Mouse (Mus musculus): ENCODE results near the gene Crym. TPM values are rescaled to one million over a fixed set of nuclear protein-coding genes. Genes with fewer than 3 reads are reported as not detected.

Gene Crym
- total and polyA plus RNA-seq, 3 experiments = not detected

DNA sequence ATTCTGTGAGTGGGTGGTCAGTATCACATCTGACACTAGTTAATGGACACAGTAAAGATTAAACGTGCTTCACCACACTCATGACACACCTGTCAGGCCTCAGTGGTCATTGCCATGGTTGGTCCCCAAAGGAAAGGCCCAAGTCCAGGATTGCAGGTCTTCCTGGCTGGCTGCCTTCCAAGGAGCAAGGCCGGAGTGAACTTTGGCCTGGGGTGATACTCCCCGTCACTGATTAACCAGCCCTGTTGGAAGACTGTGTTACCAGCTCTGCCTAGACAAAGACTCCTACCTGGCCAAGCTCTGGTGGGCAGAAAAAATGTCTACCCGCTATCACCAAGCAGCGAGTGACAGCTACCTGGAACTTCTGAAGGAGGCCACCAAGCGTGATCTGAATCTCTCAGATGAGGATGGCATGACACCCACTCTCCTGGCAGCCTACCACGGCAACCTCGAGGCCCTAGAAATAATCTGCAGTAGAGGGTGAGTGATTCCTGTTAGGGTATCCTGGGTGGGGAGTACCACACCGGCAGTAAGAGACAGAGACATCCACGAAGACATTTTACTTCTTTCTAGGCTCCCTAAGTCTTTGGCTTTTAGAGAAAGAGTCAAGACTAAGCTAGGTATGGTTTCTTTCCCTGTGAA is 28.2 kb downstream of the Crym start, which contains the start of gene Anks4b:
Gene Anks4b (plus strand): TSS at position 256 of the 642 bp plus-strand sequence.
- Histone ChIP-seq H3K4me3 (ENCODE audit: control insufficient read depth in 1 of 2, insufficient read depth in 1 of 2, low read depth in 2 of 2, low read length in 2 of 2) (no peak within 1 kb of the TSS), H3K9ac (ENCODE audit: control insufficient read depth, low read depth, low read length, poor library complexity, severe bottlenecking) (no peak within 1 kb of the TSS), H3K27ac (ENCODE audit: control insufficient read depth, low read depth, low read length) (no peak within 1 kb of the TSS)

DNA sequence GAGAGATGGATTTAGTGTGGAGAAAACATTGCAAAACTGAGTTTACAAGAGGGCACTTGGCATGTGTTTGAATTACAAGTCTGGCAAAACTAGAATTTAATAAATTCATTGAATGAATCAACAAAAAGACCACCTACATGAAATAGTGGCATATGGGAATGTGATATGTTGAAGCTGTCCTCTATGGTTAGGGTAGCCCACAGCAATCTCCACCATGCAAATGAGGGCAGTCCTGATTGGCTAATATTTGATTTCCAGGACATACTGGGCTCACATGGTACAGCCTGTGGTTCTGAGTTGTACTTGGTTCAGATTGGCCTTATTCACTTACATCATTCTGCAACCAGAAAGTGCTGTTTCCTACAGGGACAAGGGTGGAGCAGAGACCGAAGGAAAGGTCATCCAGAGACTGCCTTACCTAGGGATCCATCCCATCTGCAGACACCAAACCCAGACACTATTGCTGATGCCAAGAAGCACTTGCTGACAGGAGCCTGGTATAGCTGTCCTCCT is 29.7 kb downstream of the Crym start:
- no peak for TF ChIP-seq MAX (IDR thresholded peaks at IDR 0.05; ENCODE audit: low read length)
- TF ChIP-seq POLR2AphosphoS5 (IDR thresholded peaks at IDR 0.05; ENCODE audit: borderline replicate concordance, low read depth, low read length) = no peak
- no peak for TF ChIP-seq POLR2A (IDR thresholded peaks at IDR 0.05; ENCODE audit: control insufficient read depth in 1 of 2, insufficient read depth in 1 of 2, low read depth in 1 of 2, low read length in 2 of 2, poor library complexity in 1 of 2)
- TF ChIP-seq GABPA (IDR thresholded peaks at IDR 0.05; ENCODE audit: low read depth, low read length) = no peak
- TF ChIP-seq ELF1 (IDR thresholded peaks at IDR 0.05; ENCODE audit: low read depth, low read length) = no peak
- no peak for TF ChIP-seq MYC (IDR thresholded peaks at IDR 0.05; ENCODE audit: low read depth, low read length)
- TF ChIP-seq E2F4 (IDR thresholded peaks at IDR 0.05; ENCODE audit: borderline replicate concordance, low read depth, low read length) = no peak
- TF ChIP-seq SIN3A (IDR thresholded peaks at IDR 0.05; ENCODE audit: low read length) = no peak
- TF ChIP-seq MEF2A (IDR thresholded peaks at IDR 0.05; ENCODE audit: extremely low read depth, insufficient replicate concordance, low read depth, low read length, poor library complexity, severe bottlenecking) = no peak
- no peak for TF ChIP-seq ZKSCAN1 (IDR thresholded peaks at IDR 0.05; ENCODE audit: low read depth, low read length)
- TF ChIP-seq RCOR1 (IDR thresholded peaks at IDR 0.05; ENCODE audit: low read depth, low read length) = no peak
- no peak for TF ChIP-seq GATA1 (IDR thresholded peaks at IDR 0.05; ENCODE audit: low read depth, low read length)
- TF ChIP-seq MAZ (IDR thresholded peaks at IDR 0.05; ENCODE audit: low read depth, low read length) = no peak
- TF ChIP-seq JUND (IDR thresholded peaks at IDR 0.05; ENCODE audit: low read depth, low read length) = no peak
- TF ChIP-seq TAL1 (IDR thresholded peaks at IDR 0.05; ENCODE audit: low read length) = no peak
- TF ChIP-seq MAFK (IDR thresholded peaks at IDR 0.05; ENCODE audit: borderline replicate concordance, low read depth, low read length) = no peak
- no peak for TF ChIP-seq UBTF (IDR thresholded peaks at IDR 0.05; ENCODE audit: borderline replicate concordance, insufficient read depth, low read depth, low read length)
- Histone ChIP-seq H3K9me3 (replicated peaks; ENCODE audit: insufficient read depth, low read length) (no peaks in the 10 kb centered on the region), H3K36me3 (ENCODE audit: control insufficient read depth in 1 of 2, insufficient read depth in 2 of 2, low read length in 2 of 2) (no peaks in the 10 kb centered on the region), H3K27me3 (ENCODE audit: control insufficient read depth in 1 of 2, insufficient read depth in 2 of 2, low read length in 2 of 2) (no peaks in the 10 kb centered on the region), H3K79me2 (ENCODE audit: control insufficient read depth, insufficient read depth, low read length, poor library complexity) (no peaks in the 10 kb centered on the region), H3K9ac (ENCODE audit: control insufficient read depth, low read depth, low read length, poor library complexity, severe bottlenecking) (no peak overlapping the region), H3K27ac (ENCODE audit: control insufficient read depth, low read depth, low read length) (no peak overlapping the region), H3K4me1 (ENCODE audit: control insufficient read depth in 1 of 2, insufficient read depth in 2 of 2, low read length in 2 of 2) (no peaks in the 10 kb centered on the region), H3K4me3 (ENCODE audit: control insufficient read depth in 1 of 2, insufficient read depth in 1 of 2, low read depth in 2 of 2, low read length in 2 of 2) (no peak overlapping the region)
- no peak for DNase-seq (ENCODE audit: low read depth, low spot score)

More for the DNA sequence above, 28.2 kb downstream of the Crym start, which contains the start of gene Anks4b:
- Histone ChIP-seq H3K79me2 (ENCODE audit: control insufficient read depth, insufficient read depth, low read length, poor library complexity) (no peaks in the 10 kb centered on the region), H3K27me3 (ENCODE audit: control insufficient read depth in 1 of 2, insufficient read depth in 2 of 2, low read length in 2 of 2) (no peaks in the 10 kb centered on the region), H3K36me3 (ENCODE audit: control insufficient read depth in 1 of 2, insufficient read depth in 2 of 2, low read length in 2 of 2) (no peaks in the 10 kb centered on the region), H3K9me3 (replicated peaks; ENCODE audit: insufficient read depth, low read length) (no peaks in the 10 kb centered on the region), H3K4me1 (ENCODE audit: control insufficient read depth in 1 of 2, insufficient read depth in 2 of 2, low read length in 2 of 2) (no peaks in the 10 kb centered on the region)
- DNase-seq (ENCODE audit: low read depth, low spot score) = no peak
- TF ChIP-seq MYC (IDR thresholded peaks at IDR 0.05; ENCODE audit: low read depth, low read length) (no peak), TCF12 (IDR thresholded peaks at IDR 0.05; ENCODE audit: low read depth, low read length) (no peak), POLR2AphosphoS2 (IDR thresholded peaks at IDR 0.05; ENCODE audit: low read length) (no peak), RAD21 (IDR thresholded peaks at IDR 0.05; ENCODE audit: low read depth, low read length) (no peak), NRF1 (IDR thresholded peaks at IDR 0.05; ENCODE audit: insufficient read depth, low read depth, low read length, poor library complexity, severe bottlenecking) (no peak), POLR2A (IDR thresholded peaks at IDR 0.05; ENCODE audit: control insufficient read depth in 1 of 2, insufficient read depth in 1 of 2, low read depth in 1 of 2, low read length in 2 of 2, poor library complexity in 1 of 2) (no peak), UBTF (IDR thresholded peaks at IDR 0.05; ENCODE audit: borderline replicate concordance, insufficient read depth, low read depth, low read length) (no peak), TBP (IDR thresholded peaks at IDR 0.05; ENCODE audit: low read depth, low read length) (no peak), ZC3H11A (IDR thresholded peaks at IDR 0.05; ENCODE audit: low read depth, low read length) (no peak), ETS1 (IDR thresholded peaks at IDR 0.05; ENCODE audit: low read depth, low read length) (no peak), ZMIZ1 (IDR thresholded peaks at IDR 0.05; ENCODE audit: low read depth, low read length) (no peak), USF1 (IDR thresholded peaks at IDR 0.05; ENCODE audit: low read depth, low read length) (no peak), CHD2 (IDR thresholded peaks at IDR 0.05; ENCODE audit: low read length) (no peak), USF2 (IDR thresholded peaks at IDR 0.05; ENCODE audit: borderline replicate concordance in 1 of 2, insufficient read depth in 1 of 2, low read depth in 1 of 2, low read length in 2 of 2) (no peak), POLR2AphosphoS5 (IDR thresholded peaks at IDR 0.05; ENCODE audit: borderline replicate concordance, low read depth, low read length) (no peak), BHLHE40 (IDR thresholded peaks at IDR 0.05; ENCODE audit: borderline replicate concordance, low read depth, low read length) (no peak), MAZ (IDR thresholded peaks at IDR 0.05; ENCODE audit: low read depth, low read length) (no peak), GABPA (IDR thresholded peaks at IDR 0.05; ENCODE audit: low read depth, low read length) (no peak)

Measured in MEL (cell line).